Mouse (Mus musculus) cerebellum, adult 9-11 months (tissue): ENCODE measurements around the gene Mymk.
A peak's percentile ranks its signal among the peaks of the same experiment; 100 is the strongest.

Experiments
- DNase-seq: peaks from one replicate; pipeline ENCODE4 v3.0.0; 2022

Mymk gene

GRCm38 (mm10) chr2:27028437-27029015 lies 43.5 kb downstream of the Mymk start:
- DNase-seq: no peak

- DNase-seq: peak; percentile 95
These were observed 44.2 kb downstream of the Mymk start, which contains the start of gene Slc2a6 for GRCm38 (mm10) chr2:27027618-27028436. TSS of gene Slc2a6 (minus strand) at chr2:27027998.

- peak; percentile 70 for DNase-seq
These were observed 44.9 kb downstream of the Mymk start for GRCm38 (mm10) chr2:27026857-27027617.

- no peak for DNase-seq
These were observed 45.6 kb downstream of the Mymk start for GRCm38 (mm10) chr2:27026332-27026731.

GRCm38 (mm10) chr2:27025545-27025944 lies 46.4 kb downstream of the Mymk start:
- DNase-seq: no peak

GRCm38 (mm10) chr2:27024136-27024535 lies 47.8 kb downstream of the Mymk start:
- DNase-seq: peak; percentile 28

GRCm38 (mm10) chr2:27022612-27023011 lies 49.4 kb downstream of the Mymk start:
- DNase-seq: no peak

GRCm38 (mm10) chr2:27021103-27021502 lies 50.9 kb downstream of the Mymk start:
- peak; percentile 46 for DNase-seq

- DNase-seq: no peak
These were observed 52.4 kb downstream of the Mymk start for GRCm38 (mm10) chr2:27019530-27019929.

GRCm38 (mm10) chr2:27017802-27018201 lies 54.2 kb downstream of the Mymk start:
- peak; percentile 61 for DNase-seq
